Mouse (Mus musculus): ENCODE measurements around the gene Hoxd9.

- TF ChIP-seq CTCF (IDR thresholded peaks at IDR 0.05; ENCODE audit: low read depth, low read length): no peak
- no peak for TF ChIP-seq POLR2A (IDR thresholded peaks at IDR 0.05; ENCODE audit: insufficient read depth, low read length)
Observed at GRCm38 (mm10) chr2:74711721-74712621, 14.4 kb downstream of the Hoxd9 start, which contains the start of the genes Hoxd3 and Hoxd4.

Data from ES-Bruce4 (cell line).